Mouse (Mus musculus) left cerebral cortex, postnatal 10 days (tissue): ENCODE data around the gene Cenpf. TPM values are rescaled to one million over a fixed set of nuclear protein-coding genes. Genes with fewer than 3 reads are reported as not detected.

Experiments
- DNase-seq, 2 experiments: peaks; one replicate each; pipeline ENCODE4 v3.0.0; 2021 to 2022; ENCODE audit warnings: low spot score in 2 of 2, mixed read lengths in 1 of 2; ENCODE audit errors: extremely low spot score in 1 of 2
- intact Hi-C: fragments of 180-260 bp; cut with DNase I; formaldehyde crosslinking; loops from one replicate; pipeline ENCODE4 v1.15.1; 2025
- total RNA-seq, 2 experiments: library from RNA; stranded (reverse); gene quantifications; 2 replicates each; pipeline ENCODE4 v1.2.3; 2021

Gene Cenpf
- total RNA-seq, 2 experiments from 2014 or later = 2.3 to 2.8 TPM

GRCm38 (mm10) chr1:189653746-189654145 lies 34.1 kb downstream of the Cenpf start:
- DNase-seq = no peak
- intact Hi-C loops = no loop called here

GRCm38 (mm10) chr1:189646597-189646996 lies 41.3 kb downstream of the Cenpf start:
- intact Hi-C loops = loop anchor here (10.0 kb wide), 1 partner anchor 302 kb away; no protein-coding TSS in a partner anchor
- DNase-seq = no peak

GRCm38 (mm10) chr1:189645371-189645770 lies 42.5 kb downstream of the Cenpf start:
- DNase-seq = peak in 1 of 2 experiments; percentile 36
- intact Hi-C loops = loop anchor here (10.0 kb wide), 1 partner anchor 301 kb away; no protein-coding TSS in a partner anchor

- no peak for DNase-seq
- intact Hi-C loops = loop anchor here (10.0 kb wide), 1 partner anchor 300 kb away; no protein-coding TSS in a partner anchor
Measured at GRCm38 (mm10) chr1:189644700-189645345, 43.1 kb downstream of the Cenpf start.

GRCm38 (mm10) chr1:189639581-189639980 lies 48.3 kb downstream of the Cenpf start:
- no peak for DNase-seq
- intact Hi-C loops = no loop called here

GRCm38 (mm10) chr1:189633791-189634190 lies 54.1 kb downstream of the Cenpf start:
- intact Hi-C loops = no loop called here
- DNase-seq = no peak

GRCm38 (mm10) chr1:189631906-189632675 lies 55.8 kb downstream of the Cenpf start:
- intact Hi-C loops = no loop called here
- DNase-seq = peak in 1 of 2 experiments; percentile 27

GRCm38 (mm10) chr1:189630026-189630425 lies 57.9 kb downstream of the Cenpf start:
- DNase-seq = no peak
- intact Hi-C loops = no loop called here

- peak; percentile 46 to 70 for DNase-seq
- intact Hi-C loops = loop anchor here (5.0 kb wide), 1 partner anchor 601 kb away; no protein-coding TSS in a partner anchor
Measured at GRCm38 (mm10) chr1:189627976-189628768, 59.7 kb downstream of the Cenpf start.

GRCm38 (mm10) chr1:189624756-189625155 lies 63.1 kb downstream of the Cenpf start:
- intact Hi-C loops = loop anchor here (5.0 kb wide), 1 partner anchor 597 kb away; no protein-coding TSS in a partner anchor
- no peak for DNase-seq

GRCm38 (mm10) chr1:189618970-189619740 lies 68.7 kb downstream of the Cenpf start:
- no peak for DNase-seq
- intact Hi-C loops = no loop called here

- DNase-seq = no peak
- intact Hi-C loops = no loop called here
Measured at GRCm38 (mm10) chr1:189617381-189617780, 70.5 kb downstream of the Cenpf start.

GRCm38 (mm10) chr1:189615246-189615645 lies 72.6 kb downstream of the Cenpf start:
- no peak for DNase-seq
- intact Hi-C loops = no loop called here

GRCm38 (mm10) chr1:189613076-189613475 lies 74.8 kb downstream of the Cenpf start:
- intact Hi-C loops = no loop called here
- DNase-seq = no peak

- intact Hi-C loops = no loop called here
- no peak for DNase-seq
Measured at GRCm38 (mm10) chr1:189611775-189612174, 76.1 kb downstream of the Cenpf start.

GRCm38 (mm10) chr1:189608640-189609039 lies 79.2 kb downstream of the Cenpf start:
- intact Hi-C loops = no loop called here
- no peak for DNase-seq

GRCm38 (mm10) chr1:189608039-189608438 lies 79.8 kb downstream of the Cenpf start:
- intact Hi-C loops = no loop called here

GRCm38 (mm10) chr1:189605598-189606126 lies 82.2 kb downstream of the Cenpf start:
- DNase-seq = no peak
- intact Hi-C loops = no loop called here

More at GRCm38 (mm10) chr1:189608039-189608438, 79.8 kb downstream of the Cenpf start:
- no peak for DNase-seq
